Mouse (Mus musculus): ENCODE data around the gene Gm21981. TPM values are rescaled to one million over a fixed set of nuclear protein-coding genes. Genes with fewer than 3 reads are reported as not detected.

Gene Gm21981
- polyA plus RNA-seq (2012; rRNA removed), result 5.8 and 6.7 TPM in 2 replicates

- Histone ChIP-seq H3K27ac (ENCODE audit: insufficient read depth, low read length) (no peak within 1 kb of the TSS), H3K4me3 (ENCODE audit: insufficient read depth, low read length) (peak within 1 kb of the TSS; percentile 48)
- TF ChIP-seq POLR2A (IDR thresholded peaks at IDR 0.05; ENCODE audit: extremely low read depth, insufficient read depth, low read length) (no peak), CTCF (IDR thresholded peaks at IDR 0.05; ENCODE audit: extremely low read depth, insufficient read depth, low read length) (no peak)
Observed at GRCm38 (mm10) chr17:47694442-47694502, at the start of gene Gm21981. Gm21981 (minus strand) TSS chr17:47694455.

GRCm38 (mm10) chr17:47742991-47743734 is 48.9 kb upstream of the Gm21981 start:
- Histone ChIP-seq H3K4me3 (ENCODE audit: insufficient read depth, low read length) (no peak overlapping the region), H3K4me1 (ENCODE audit: control insufficient read depth, insufficient read depth, low read length) (no peaks in the 10 kb centered on the region; the same call in 1 of the 2 replicates), H3K27ac (ENCODE audit: insufficient read depth, low read length) (no peak overlapping the region)
- 0 out of 2 replicates have a peak, but pooled peaks have one; percentile 15 for TF ChIP-seq CTCF (IDR thresholded peaks at IDR 0.05; ENCODE audit: extremely low read depth, insufficient read depth, low read length)
- TF ChIP-seq POLR2A (IDR thresholded peaks at IDR 0.05; ENCODE audit: extremely low read depth, insufficient read depth, low read length), result no peak

More at GRCm38 (mm10) chr17:47694442-47694502, at the start of gene Gm21981:
- H3K4me1 ChIP-seq (ENCODE audit: control insufficient read depth, insufficient read depth, low read length), result peaks cover 1% of the 10 kb centered on the region; the same call in 1 of the 2 replicates

- TF ChIP-seq CTCF (IDR thresholded peaks at IDR 0.05; ENCODE audit: extremely low read depth, insufficient read depth, low read length) (no peak), POLR2A (IDR thresholded peaks at IDR 0.05; ENCODE audit: extremely low read depth, insufficient read depth, low read length) (no peak)
- no peak overlapping the region for H3K27ac ChIP-seq (ENCODE audit: insufficient read depth, low read length)
- no peak overlapping the region for H3K4me3 ChIP-seq (ENCODE audit: insufficient read depth, low read length)
- H3K4me1 ChIP-seq (ENCODE audit: control insufficient read depth, insufficient read depth, low read length), result no peaks in the 10 kb centered on the region; the same call in 1 of the 2 replicates
Observed at GRCm38 (mm10) chr17:47740186-47740585, 45.9 kb upstream of the Gm21981 start.

- TF ChIP-seq POLR2A (IDR thresholded peaks at IDR 0.05; ENCODE audit: extremely low read depth, insufficient read depth, low read length), result no peak
- TF ChIP-seq CTCF (IDR thresholded peaks at IDR 0.05; ENCODE audit: extremely low read depth, insufficient read depth, low read length), result no peak
- H3K27ac ChIP-seq (ENCODE audit: insufficient read depth, low read length), result peak overlapping the region; percentile 68
- peak overlapping the region; percentile 54; the same call in 1 of the 2 replicates for H3K4me3 ChIP-seq (ENCODE audit: insufficient read depth, low read length)
- no peaks in the 10 kb centered on the region; the same call in 1 of the 2 replicates for H3K4me1 ChIP-seq (ENCODE audit: control insufficient read depth, insufficient read depth, low read length)
Observed at GRCm38 (mm10) chr17:47738879-47739798, 44.9 kb upstream of the Gm21981 start.

- Histone ChIP-seq H3K4me3 (ENCODE audit: insufficient read depth, low read length) (peak overlapping the region; percentile 54), H3K4me1 (ENCODE audit: control insufficient read depth, insufficient read depth, low read length) (no peaks in the 10 kb centered on the region; the same call in 1 of the 2 replicates), H3K27ac (ENCODE audit: insufficient read depth, low read length) (peak overlapping the region; percentile 68)
- no peak for TF ChIP-seq CTCF (IDR thresholded peaks at IDR 0.05; ENCODE audit: extremely low read depth, insufficient read depth, low read length)
- no peak for TF ChIP-seq POLR2A (IDR thresholded peaks at IDR 0.05; ENCODE audit: extremely low read depth, insufficient read depth, low read length)
Observed at GRCm38 (mm10) chr17:47738066-47738878, 44.0 kb upstream of the Gm21981 start.

- TF ChIP-seq CTCF (IDR thresholded peaks at IDR 0.05; ENCODE audit: extremely low read depth, insufficient read depth, low read length), result no peak
- TF ChIP-seq POLR2A (IDR thresholded peaks at IDR 0.05; ENCODE audit: extremely low read depth, insufficient read depth, low read length), result 0 out of 2 replicates have a peak, but pooled peaks have one; percentile 11
- Histone ChIP-seq H3K4me1 (ENCODE audit: control insufficient read depth, insufficient read depth, low read length) (no peaks in the 10 kb centered on the region; the same call in 1 of the 2 replicates), H3K27ac (ENCODE audit: insufficient read depth, low read length) (peak overlapping the region; percentile 91), H3K4me3 (ENCODE audit: insufficient read depth, low read length) (peak overlapping the region; percentile 54)
Observed at GRCm38 (mm10) chr17:47737271-47738065, 43.2 kb upstream of the Gm21981 start.

- TF ChIP-seq POLR2A (IDR thresholded peaks at IDR 0.05; ENCODE audit: extremely low read depth, insufficient read depth, low read length) (0 out of 2 replicates have a peak, but pooled peaks have one; percentile 26), CTCF (IDR thresholded peaks at IDR 0.05; ENCODE audit: extremely low read depth, insufficient read depth, low read length) (peak; percentile 54)
- H3K4me1 ChIP-seq (ENCODE audit: control insufficient read depth, insufficient read depth, low read length), result no peaks in the 10 kb centered on the region; the same call in 1 of the 2 replicates
- H3K27ac ChIP-seq (ENCODE audit: insufficient read depth, low read length), result peak within 1 kb of the TSS; percentile 91
- peak within 1 kb of the TSS; percentile 54 for H3K4me3 ChIP-seq (ENCODE audit: insufficient read depth, low read length)
Observed at GRCm38 (mm10) chr17:47736856-47737255, 42.6 kb upstream of the Gm21981 start, which contains the start of gene Tfeb. Tfeb (plus strand) TSS chr17:47737030.

- no peak overlapping the region for H3K27ac ChIP-seq (ENCODE audit: insufficient read depth, low read length)
- no peak for TF ChIP-seq CTCF (IDR thresholded peaks at IDR 0.05; ENCODE audit: extremely low read depth, insufficient read depth, low read length)
- TF ChIP-seq POLR2A (IDR thresholded peaks at IDR 0.05; ENCODE audit: extremely low read depth, insufficient read depth, low read length), result no peak
- H3K4me3 ChIP-seq (ENCODE audit: insufficient read depth, low read length), result no peak overlapping the region
- H3K4me1 ChIP-seq (ENCODE audit: control insufficient read depth, insufficient read depth, low read length), result no peaks in the 10 kb centered on the region
Observed at GRCm38 (mm10) chr17:47735553-47736100, 41.4 kb upstream of the Gm21981 start.

Measured in cortical plate, adult 2 months (tissue).